Mouse (Mus musculus) spleen, adult 10 weeks (tissue): ENCODE results near the gene Itgbl1. TPM values are rescaled to one million over a fixed set of nuclear protein-coding genes. Genes with fewer than 3 reads are reported as not detected.

Experiments used
- polyA plus RNA-seq: library from polyadenylated mRNA; stranded (reverse); fragments of 350-450 nt; fragmentation: Illumina TruSeq; extraction: RNeasy Lipid Tissue Mini Kit (QIAGEN cat#74804); gene quantifications from one replicate; pipeline ENCODE4 v1.2.3, GENCODE M21; 2015; ENCODE audit warnings: low replicate concordance; ENCODE audit not compliant: insufficient read depth

The Itgbl1 gene
- polyA plus RNA-seq = 2.1 TPM

DNA sequence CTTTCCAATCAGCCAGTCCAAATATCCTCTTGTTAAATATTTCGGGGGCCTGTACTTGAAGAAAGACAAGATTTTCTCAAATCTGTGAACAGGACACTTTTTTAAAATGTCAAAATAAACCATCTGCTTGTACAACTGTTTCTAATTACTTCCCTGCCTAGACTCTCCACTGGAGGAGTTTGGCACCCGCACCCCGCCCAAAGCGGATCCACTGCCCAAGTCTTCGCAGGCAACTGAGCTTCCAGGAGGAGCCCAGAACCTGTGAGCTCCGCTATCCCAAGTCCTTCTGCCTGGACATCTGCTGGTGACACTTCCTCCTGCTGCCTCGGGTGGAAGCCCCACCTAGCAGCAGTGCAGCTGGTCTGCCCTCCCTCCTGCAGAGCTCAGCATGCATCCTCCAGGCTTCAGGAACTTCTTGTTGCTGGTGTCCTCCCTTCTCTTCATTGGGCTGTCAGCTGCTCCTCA is at the start of gene Itgbl1:
TSS of gene Itgbl1 (plus strand) at position 51 of the 465 bp plus-strand sequence.

DNA sequence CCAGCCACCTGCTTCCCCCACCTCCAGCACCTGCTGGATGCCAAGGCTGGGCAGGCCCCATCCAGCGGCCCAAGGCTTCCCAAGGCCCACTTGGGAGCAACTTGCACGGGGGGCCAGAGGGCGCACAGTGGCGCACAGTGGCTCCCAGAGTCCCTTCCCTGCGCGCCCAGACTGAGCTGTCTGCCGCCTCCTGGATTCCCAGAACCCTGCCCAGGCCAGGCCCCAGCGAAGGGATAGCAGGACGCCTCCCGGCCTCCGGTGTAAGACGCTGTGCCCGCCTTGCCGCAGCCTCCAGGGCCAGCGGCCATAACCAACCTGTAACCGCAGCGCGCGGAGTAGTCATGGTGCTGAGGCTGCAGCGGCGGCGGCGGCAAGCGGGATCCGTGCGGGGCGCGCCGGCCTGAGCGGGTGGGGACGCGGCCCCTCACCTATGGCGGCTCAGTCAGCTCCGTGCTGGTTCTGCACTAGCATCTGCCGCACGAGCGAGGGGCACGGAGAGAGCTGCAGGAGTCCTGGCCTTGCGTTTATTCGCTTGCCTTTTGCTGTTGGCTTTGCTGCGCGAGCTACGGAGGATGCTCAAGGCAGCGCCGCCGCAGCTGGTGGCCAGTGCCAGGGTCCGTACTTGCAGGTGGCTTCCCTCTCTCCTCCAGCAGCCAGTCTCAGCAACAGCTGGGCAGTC is 33.1 kb upstream of the Itgbl1 start, which contains the start of gene Nalcn:
TSS of gene Nalcn (minus strand) at position 644 of the 679 bp plus-strand sequence.

Other genes starting within 250 kb of the Itgbl1 start
- gene Nalcn, start 32.8 kb upstream of the Itgbl1 start, polyA plus RNA-seq = 0.08 TPM